Mouse (Mus musculus): ENCODE results near the gene Pkdrej. TPM values are rescaled to one million over a fixed set of nuclear protein-coding genes. Genes with fewer than 3 reads are reported as not detected.
A peak's percentile ranks its signal among the peaks of the same experiment; 100 is the strongest.

Gene Pkdrej
- polyA plus RNA-seq, 1 experiment from 2014 or later: 0.25 TPM

DNA sequence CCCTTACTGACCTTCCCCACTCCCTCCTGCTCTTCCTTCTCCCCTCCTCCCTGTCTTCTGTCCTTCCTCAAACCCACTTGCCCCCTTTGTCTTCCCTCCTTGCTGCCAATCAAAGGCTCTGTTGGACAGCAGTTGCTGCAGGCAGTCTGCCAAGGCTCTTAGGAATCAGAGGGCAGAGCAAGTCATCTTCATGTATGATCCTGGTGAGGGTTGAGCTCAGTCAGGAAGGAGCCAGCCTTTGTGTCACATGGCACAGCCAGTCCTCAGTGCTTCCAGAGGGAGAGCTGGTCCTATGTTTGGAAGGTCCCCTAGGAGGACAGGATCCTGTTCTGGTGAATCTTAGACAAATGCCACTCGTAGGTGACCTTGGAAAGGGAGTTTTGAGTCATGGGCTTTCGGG is 18.6 kb downstream of the Pkdrej start:
- no peak for ATAC-seq (ENCODE audit: insufficient read depth, low FRiP score)
- Histone ChIP-seq H3K27me3 (ENCODE audit: control insufficient read depth, insufficient read depth, low read length) (no peaks in the 10 kb centered on the region), H3K27ac (ENCODE audit: low read length) (no peak overlapping the region), H3K9ac (ENCODE audit: low read length) (no peak overlapping the region), H3K4me1 (ENCODE audit: control insufficient read depth, insufficient read depth, low read length) (no peaks in the 10 kb centered on the region), H3K4me2 (ENCODE audit: low read depth, low read length) (no peak overlapping the region), H3K9me3 (replicated peaks; ENCODE audit: control insufficient read depth, low read length) (no peaks in the 10 kb centered on the region), H3K36me3 (ENCODE audit: control insufficient read depth, insufficient read depth, low read length) (no peaks in the 10 kb centered on the region; the same call in 1 of the 2 replicates), H3K4me3 (replicated peaks; ENCODE audit: low read length) (no peak overlapping the region)
- WGBS: 72% methylated on average over 2 of the region's 2 CpGs

DNA sequence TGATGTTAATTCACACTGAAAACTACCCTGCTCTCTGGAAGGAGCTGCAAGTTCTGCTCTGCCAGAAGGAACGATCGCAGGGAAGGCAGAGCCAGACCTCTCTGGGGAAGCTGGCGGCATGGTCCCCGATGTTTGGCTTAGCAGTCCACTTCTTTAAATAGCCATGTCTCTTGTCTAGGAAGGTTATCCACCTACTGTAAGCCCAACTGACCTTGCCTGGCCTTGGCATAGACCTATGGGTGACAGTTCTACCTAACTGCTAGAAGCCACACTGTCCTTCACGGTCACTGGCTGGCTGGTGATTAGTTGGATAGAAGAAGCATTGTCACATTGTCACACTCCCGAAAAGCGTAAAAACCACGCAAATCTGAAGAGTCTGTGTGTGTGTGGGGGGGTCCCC is 22.9 kb downstream of the Pkdrej start:
- H3K36me3 ChIP-seq (ENCODE audit: control insufficient read depth, insufficient read depth, low read length): no peaks in the 10 kb centered on the region; the same call in 1 of the 2 replicates
- no peak overlapping the region for H3K9ac ChIP-seq (ENCODE audit: low read length)
- no peak overlapping the region for H3K27ac ChIP-seq (ENCODE audit: low read length)
- ATAC-seq (ENCODE audit: insufficient read depth, low FRiP score): no peak
- no peaks in the 10 kb centered on the region for H3K9me3 ChIP-seq (replicated peaks; ENCODE audit: control insufficient read depth, low read length)
- no peak overlapping the region for H3K4me2 ChIP-seq (ENCODE audit: low read depth, low read length)
- H3K27me3 ChIP-seq (ENCODE audit: control insufficient read depth, insufficient read depth, low read length): no peaks in the 10 kb centered on the region
- H3K4me1 ChIP-seq (ENCODE audit: control insufficient read depth, insufficient read depth, low read length): no peaks in the 10 kb centered on the region
- 88% methylated on average over 8 of the region's 8 CpGs for WGBS
- H3K4me3 ChIP-seq (replicated peaks; ENCODE audit: low read length): no peak overlapping the region

DNA sequence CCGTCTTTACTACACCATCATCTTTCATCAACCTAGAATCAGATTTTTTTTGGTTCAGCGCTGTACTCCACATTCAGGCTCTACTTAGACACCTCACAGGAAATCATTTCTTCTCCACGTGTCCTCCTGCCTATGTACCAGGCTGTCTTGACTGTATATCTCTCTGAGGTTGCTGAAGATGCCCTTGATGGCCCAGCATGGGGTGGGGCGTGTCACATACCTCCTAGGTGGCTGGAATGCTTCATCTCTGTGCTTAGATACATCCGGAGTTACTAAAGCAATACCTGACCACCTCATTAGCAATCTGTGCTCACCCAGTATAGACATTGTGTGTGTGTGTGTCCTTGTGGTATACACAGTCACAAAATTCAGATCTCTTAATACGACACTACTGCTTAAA is 26.0 kb downstream of the Pkdrej start:
- no peaks in the 10 kb centered on the region for H3K27me3 ChIP-seq (ENCODE audit: control insufficient read depth, insufficient read depth, low read length)
- WGBS: 69% methylated on average over 6 of the region's 6 CpGs
- H3K4me2 ChIP-seq (ENCODE audit: low read depth, low read length): no peak overlapping the region
- no peak overlapping the region for H3K27ac ChIP-seq (ENCODE audit: low read length)
- no peak overlapping the region for H3K4me3 ChIP-seq (replicated peaks; ENCODE audit: low read length)
- H3K4me1 ChIP-seq (ENCODE audit: control insufficient read depth, insufficient read depth, low read length): no peaks in the 10 kb centered on the region
- no peaks in the 10 kb centered on the region for H3K36me3 ChIP-seq (ENCODE audit: control insufficient read depth, insufficient read depth, low read length)
- H3K9ac ChIP-seq (ENCODE audit: low read length): no peak overlapping the region
- no peak for ATAC-seq (ENCODE audit: insufficient read depth, low FRiP score)
- no peaks in the 10 kb centered on the region for H3K9me3 ChIP-seq (replicated peaks; ENCODE audit: control insufficient read depth, low read length)

DNA sequence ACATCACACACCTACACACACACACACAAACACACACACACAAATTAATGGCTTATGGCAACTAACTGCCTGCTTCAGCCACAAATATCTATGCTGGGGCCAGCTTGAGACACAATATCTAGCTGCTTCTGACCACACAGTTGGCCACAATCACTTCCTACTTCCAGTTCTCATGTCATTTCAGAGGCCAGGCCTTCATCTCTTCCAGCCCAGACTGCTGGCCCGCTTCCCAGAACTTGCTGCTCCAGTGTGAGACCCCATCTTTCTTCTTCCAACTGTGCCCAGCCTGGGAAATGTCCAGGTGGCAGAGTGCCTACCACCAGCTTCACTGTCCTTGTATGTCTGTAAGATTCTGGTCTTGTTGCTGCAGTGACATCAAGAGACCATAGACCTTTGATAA is 28.7 kb downstream of the Pkdrej start:
- ATAC-seq (ENCODE audit: insufficient read depth, low FRiP score): no peak

DNA sequence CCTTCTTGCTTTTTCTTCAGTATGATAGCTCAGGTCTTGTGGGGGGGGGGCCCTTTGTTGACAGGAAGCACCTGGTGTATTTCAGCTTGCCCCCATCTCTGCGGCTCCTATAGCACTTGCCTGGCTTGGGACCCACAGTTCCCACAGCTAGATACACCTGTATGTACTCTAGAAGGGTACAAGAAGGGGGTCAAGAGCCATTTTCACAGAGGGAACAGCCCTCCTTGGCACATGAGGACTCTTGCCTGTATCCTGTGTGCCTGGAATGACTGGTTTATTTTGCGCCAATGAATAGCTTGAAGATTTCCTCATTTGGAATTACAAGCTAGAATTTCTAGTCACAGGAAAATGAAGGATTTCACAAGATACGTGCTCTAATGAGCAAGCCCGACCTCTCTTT is 30.1 kb downstream of the Pkdrej start:
- Histone ChIP-seq H3K27ac (ENCODE audit: low read length) (no peak overlapping the region), H3K9ac (ENCODE audit: low read length) (no peak overlapping the region), H3K4me1 (ENCODE audit: control insufficient read depth, insufficient read depth, low read length) (no peaks in the 10 kb centered on the region), H3K4me3 (replicated peaks; ENCODE audit: low read length) (no peak overlapping the region), H3K36me3 (ENCODE audit: control insufficient read depth, insufficient read depth, low read length) (no peaks in the 10 kb centered on the region), H3K4me2 (ENCODE audit: low read depth, low read length) (no peak overlapping the region), H3K9me3 (replicated peaks; ENCODE audit: control insufficient read depth, low read length) (no peaks in the 10 kb centered on the region), H3K27me3 (ENCODE audit: control insufficient read depth, insufficient read depth, low read length) (no peaks in the 10 kb centered on the region)
- no peak for ATAC-seq (ENCODE audit: insufficient read depth, low FRiP score)
- WGBS: 82% methylated on average over 4 of the region's 4 CpGs

More for the DNA sequence above, 28.7 kb downstream of the Pkdrej start:
- Histone ChIP-seq H3K27ac (ENCODE audit: low read length) (no peak overlapping the region), H3K4me3 (replicated peaks; ENCODE audit: low read length) (no peak overlapping the region), H3K9me3 (replicated peaks; ENCODE audit: control insufficient read depth, low read length) (no peaks in the 10 kb centered on the region), H3K36me3 (ENCODE audit: control insufficient read depth, insufficient read depth, low read length) (no peaks in the 10 kb centered on the region), H3K9ac (ENCODE audit: low read length) (no peak overlapping the region), H3K27me3 (ENCODE audit: control insufficient read depth, insufficient read depth, low read length) (no peaks in the 10 kb centered on the region), H3K4me1 (ENCODE audit: control insufficient read depth, insufficient read depth, low read length) (no peaks in the 10 kb centered on the region), H3K4me2 (ENCODE audit: low read depth, low read length) (no peak overlapping the region)
- 75% methylated on average over 1 of the region's 1 CpGs for WGBS

DNA sequence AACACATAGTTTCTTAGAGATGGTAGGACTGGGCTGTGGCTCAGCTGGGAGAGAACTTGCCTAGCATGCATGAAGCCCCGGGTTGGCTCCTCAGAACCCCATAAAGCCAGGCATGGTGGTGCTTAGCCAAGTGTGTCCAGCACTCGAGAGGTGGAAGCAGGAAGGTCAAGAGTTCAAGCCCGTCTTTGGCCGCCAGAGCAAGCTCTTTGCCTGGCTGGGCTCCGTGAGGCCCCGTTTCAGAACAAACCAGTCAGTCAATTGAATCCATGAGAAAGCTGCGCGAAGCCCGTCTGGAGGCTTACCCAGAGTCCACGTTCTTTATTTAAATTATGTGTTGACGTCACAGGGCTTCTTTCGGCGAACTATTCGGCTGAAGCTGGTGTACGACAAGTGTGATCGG is 32.9 kb downstream of the Pkdrej start:
- Histone ChIP-seq H3K9me3 (replicated peaks; ENCODE audit: control insufficient read depth, low read length) (no peaks in the 10 kb centered on the region), H3K4me1 (ENCODE audit: control insufficient read depth, insufficient read depth, low read length) (no peaks in the 10 kb centered on the region), H3K27ac (ENCODE audit: low read length) (no peak overlapping the region), H3K4me2 (ENCODE audit: low read depth, low read length) (no peak overlapping the region), H3K9ac (ENCODE audit: low read length) (no peak overlapping the region), H3K4me3 (replicated peaks; ENCODE audit: low read length) (no peak overlapping the region), H3K36me3 (ENCODE audit: control insufficient read depth, insufficient read depth, low read length) (no peaks in the 10 kb centered on the region), H3K27me3 (ENCODE audit: control insufficient read depth, insufficient read depth, low read length) (no peaks in the 10 kb centered on the region)
- WGBS: 76% methylated on average over 16 of the region's 16 CpGs
- no peak for ATAC-seq (ENCODE audit: insufficient read depth, low FRiP score)

DNA sequence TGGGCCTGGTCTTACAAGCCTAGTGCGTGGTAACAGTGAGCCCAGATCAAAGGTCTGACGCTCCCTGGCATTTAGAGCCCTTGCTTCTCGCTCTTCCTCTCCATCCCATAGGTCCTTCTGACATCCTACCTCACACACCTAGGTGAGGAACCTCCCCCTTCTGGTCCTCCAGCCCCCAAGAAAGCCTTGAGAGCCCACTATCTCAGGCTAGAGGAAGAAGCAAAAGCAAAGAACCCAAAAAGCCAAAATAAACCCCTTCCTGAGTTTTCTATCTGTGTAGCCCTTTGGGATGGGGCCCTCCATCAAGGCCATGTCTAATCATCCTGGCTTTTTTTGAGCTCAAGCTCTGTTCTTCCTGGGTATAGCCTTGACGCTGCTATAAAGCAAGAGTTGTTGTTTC is 33.5 kb downstream of the Pkdrej start:
- no peak for ATAC-seq (ENCODE audit: insufficient read depth, low FRiP score)
- H3K27me3 ChIP-seq (ENCODE audit: control insufficient read depth, insufficient read depth, low read length): no peaks in the 10 kb centered on the region
- H3K9ac ChIP-seq (ENCODE audit: low read length): no peak overlapping the region
- no peak overlapping the region for H3K4me3 ChIP-seq (replicated peaks; ENCODE audit: low read length)
- WGBS: 89% methylated on average over 4 of the region's 4 CpGs
- H3K4me2 ChIP-seq (ENCODE audit: low read depth, low read length): no peak overlapping the region
- no peaks in the 10 kb centered on the region for H3K36me3 ChIP-seq (ENCODE audit: control insufficient read depth, insufficient read depth, low read length)
- H3K4me1 ChIP-seq (ENCODE audit: control insufficient read depth, insufficient read depth, low read length): no peaks in the 10 kb centered on the region
- H3K27ac ChIP-seq (ENCODE audit: low read length): no peak overlapping the region
- no peaks in the 10 kb centered on the region for H3K9me3 ChIP-seq (replicated peaks; ENCODE audit: control insufficient read depth, low read length)

DNA sequence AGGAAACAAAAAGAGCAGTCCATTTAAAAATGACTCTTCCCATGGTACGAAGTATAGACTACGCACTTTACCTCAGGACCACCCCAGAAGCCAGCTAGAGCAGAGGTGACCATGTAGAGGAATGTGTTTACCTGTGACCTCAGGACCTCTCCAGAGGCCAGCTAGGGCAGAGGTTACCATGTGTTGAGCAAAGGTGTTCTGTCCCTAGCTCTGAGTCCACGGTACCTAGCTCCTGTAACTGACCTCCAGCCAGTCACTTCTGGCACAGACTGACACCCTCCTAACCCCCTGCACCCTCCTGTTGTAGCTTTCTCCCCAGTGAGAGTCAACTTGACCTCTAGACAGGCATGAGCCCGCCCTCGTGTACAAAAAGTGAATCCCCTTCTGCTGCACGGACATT is 34.1 kb downstream of the Pkdrej start:
- Histone ChIP-seq H3K4me2 (ENCODE audit: low read depth, low read length) (no peak overlapping the region), H3K4me3 (replicated peaks; ENCODE audit: low read length) (no peak overlapping the region), H3K36me3 (ENCODE audit: control insufficient read depth, insufficient read depth, low read length) (no peaks in the 10 kb centered on the region), H3K9me3 (replicated peaks; ENCODE audit: control insufficient read depth, low read length) (no peaks in the 10 kb centered on the region), H3K27me3 (ENCODE audit: control insufficient read depth, insufficient read depth, low read length) (no peaks in the 10 kb centered on the region), H3K27ac (ENCODE audit: low read length) (no peak overlapping the region), H3K9ac (ENCODE audit: low read length) (no peak overlapping the region), H3K4me1 (ENCODE audit: control insufficient read depth, insufficient read depth, low read length) (no peaks in the 10 kb centered on the region)
- no peak for ATAC-seq (ENCODE audit: insufficient read depth, low FRiP score)
- WGBS: 85% methylated on average over 6 of the region's 6 CpGs

DNA sequence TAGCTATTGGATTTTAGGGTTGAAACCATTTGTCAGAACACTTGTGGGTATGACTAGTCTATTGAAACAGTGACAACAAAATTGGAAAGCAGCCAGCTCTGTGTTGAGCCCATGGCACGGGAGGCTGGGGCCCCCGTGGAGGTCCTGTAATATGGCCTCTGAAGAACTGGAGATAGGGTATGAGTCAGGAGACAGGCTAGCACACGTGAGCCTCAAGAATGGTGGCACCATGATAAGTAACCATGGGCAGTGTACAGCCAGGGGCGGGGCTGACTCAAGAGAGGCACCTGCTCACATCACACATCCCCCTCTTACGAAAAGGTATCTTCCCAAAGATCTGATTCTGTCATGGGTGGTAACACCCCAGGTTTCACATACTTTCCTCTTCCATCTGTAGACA is 34.8 kb downstream of the Pkdrej start:
- H3K4me2 ChIP-seq (ENCODE audit: low read depth, low read length): no peak overlapping the region
- 65% methylated on average over 5 of the region's 5 CpGs for WGBS
- H3K36me3 ChIP-seq (ENCODE audit: control insufficient read depth, insufficient read depth, low read length): no peaks in the 10 kb centered on the region
- no peak overlapping the region for H3K27ac ChIP-seq (ENCODE audit: low read length)
- no peak overlapping the region for H3K4me3 ChIP-seq (replicated peaks; ENCODE audit: low read length)
- no peak overlapping the region for H3K9ac ChIP-seq (ENCODE audit: low read length)
- no peaks in the 10 kb centered on the region for H3K9me3 ChIP-seq (replicated peaks; ENCODE audit: control insufficient read depth, low read length)
- H3K27me3 ChIP-seq (ENCODE audit: control insufficient read depth, insufficient read depth, low read length): no peaks in the 10 kb centered on the region
- peak; percentile 78; the same call in 1 of the 2 replicates for ATAC-seq (ENCODE audit: insufficient read depth, low FRiP score)
- H3K4me1 ChIP-seq (ENCODE audit: control insufficient read depth, insufficient read depth, low read length): no peaks in the 10 kb centered on the region

DNA sequence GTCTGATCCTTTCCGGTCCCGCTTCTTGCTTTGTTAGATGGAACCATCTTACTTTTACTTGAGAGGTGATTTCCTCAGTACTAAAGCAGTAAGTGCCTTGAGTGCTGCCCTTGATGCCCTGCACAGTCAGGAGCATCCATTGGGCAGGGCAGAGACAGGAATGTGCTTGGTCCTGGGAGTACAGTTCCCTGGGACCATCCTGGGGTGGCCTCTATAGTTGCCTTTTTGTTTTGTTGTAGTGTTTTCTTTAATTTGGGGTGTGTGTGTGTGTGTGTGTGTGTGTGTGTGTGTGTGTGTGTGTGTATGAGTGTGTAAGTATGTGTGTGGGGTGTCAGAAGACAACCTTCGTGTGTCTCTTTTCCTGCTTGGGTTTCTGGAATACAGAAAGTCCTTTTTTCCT is 37.2 kb downstream of the Pkdrej start:
- H3K9me3 ChIP-seq (replicated peaks; ENCODE audit: control insufficient read depth, low read length): no peaks in the 10 kb centered on the region
- no peak for ATAC-seq (ENCODE audit: insufficient read depth, low FRiP score)

More for the DNA sequence above, 37.2 kb downstream of the Pkdrej start:
- H3K27ac ChIP-seq (ENCODE audit: low read length): no peak overlapping the region
- no peaks in the 10 kb centered on the region for H3K27me3 ChIP-seq (ENCODE audit: control insufficient read depth, insufficient read depth, low read length)
- H3K4me3 ChIP-seq (replicated peaks; ENCODE audit: low read length): no peak overlapping the region
- H3K4me1 ChIP-seq (ENCODE audit: control insufficient read depth, insufficient read depth, low read length): no peaks in the 10 kb centered on the region
- H3K36me3 ChIP-seq (ENCODE audit: control insufficient read depth, insufficient read depth, low read length): no peaks in the 10 kb centered on the region
- no peak overlapping the region for H3K4me2 ChIP-seq (ENCODE audit: low read depth, low read length)
- H3K9ac ChIP-seq (ENCODE audit: low read length): no peak overlapping the region
- 97% methylated on average over 3 of the region's 3 CpGs for WGBS

Data from stomach, embryonic 16.5 days (tissue).